Mouse (Mus musculus) G1E (cell line): ENCODE measurements at regions not wholly inside any gene's neighbourhood (a gene's known extent, or its start where the extent isn't known, plus 50 kb on each side); places are given as distances from the start of the nearest gene placed in this dataset.

Experiments used
- CTCF ChIP-seq: IDR thresholded peaks from 2 replicates; pipeline ENCODE4 v1.5.1; 2012; ENCODE audit warnings: low read depth, low read length, inconsistent platforms, mixed read lengths
- GATA1 ChIP-seq: IDR thresholded peaks from 2 replicates; pipeline ENCODE4 v1.6.1; 2012; ENCODE audit warnings: borderline replicate concordance, low read length, inconsistent platforms, mixed read lengths
- GATA2 ChIP-seq: IDR thresholded peaks from 2 replicates; pipeline ENCODE4 v1.6.1; 2012; ENCODE audit warnings: low read depth, low read length, inconsistent platforms, borderline replicate concordance
- POLR2AphosphoS5 ChIP-seq: IDR thresholded peaks from 2 replicates; pipeline ENCODE4 v1.6.1; 2012; ENCODE audit warnings: low read depth, low read length, inconsistent platforms; ENCODE audit not compliant: insufficient replicate concordance
- TAL1 ChIP-seq: conservative IDR thresholded peaks from 2 replicates; pipeline ENCODE4 v1.6.1; 2012; ENCODE audit warnings: low read depth, low read length, inconsistent platforms, mixed read lengths

GRCm38 (mm10) chr17:87517258-87517657, 70.5 kb upstream of the Calm2 start:
- TF ChIP-seq CTCF (no peak), POLR2AphosphoS5 (no peak), GATA1 (no peak), GATA2 (no peak), TAL1 (no peak)
